Mouse (Mus musculus) ES-E14 (cell line): ENCODE measurements at regions not wholly inside any gene's neighbourhood (a gene's known extent, or its start where the extent isn't known, plus 50 kb on each side); places are given as distances from the start of the nearest gene placed in this dataset.

Experiments
- DNase-seq: peaks from one replicate; pipeline ENCODE4 v3.0.0-alpha.2; 2013; ENCODE audit warnings: low read depth, low spot score
- H3K27ac ChIP-seq: 2 replicates; pipeline ENCODE4 v1.5.1; 2012; ENCODE audit warnings: low read depth, mild to moderate bottlenecking, low read length, moderate library complexity, mixed read lengths; ENCODE audit not compliant: poor library complexity, insufficient read depth, severe bottlenecking
- H3K36me3 ChIP-seq: 2 replicates; pipeline ENCODE4 v1.6.1; 2012; ENCODE audit warnings: mild to moderate bottlenecking, low read length, moderate library complexity, mixed read lengths; ENCODE audit not compliant: control insufficient read depth, poor library complexity, insufficient read depth, severe bottlenecking
- H3K4me1 ChIP-seq, 2 experiments: fragments of 150-350 bp in 1 of 2; sonication (generic) in 1 of 2; 2 replicates each; pipeline ENCODE4 v1.6.1; 2012; ENCODE audit warnings: low read length in 2 of 2, mild to moderate bottlenecking in 1 of 2, mixed read lengths in 1 of 2; ENCODE audit not compliant: control insufficient read depth in 2 of 2, insufficient read depth in 2 of 2, poor library complexity in 1 of 2
- H3K4me3 ChIP-seq, 2 experiments: fragments of 150-350 bp in 1 of 2; sonication (generic) in 1 of 2; 2 replicates each; pipeline ENCODE4 v1.5.1; 2012; ENCODE audit warnings: low read length in 2 of 2, low read depth in 1 of 2, mild to moderate bottlenecking in 1 of 2, mixed read lengths in 1 of 2; ENCODE audit not compliant: insufficient read depth in 1 of 2, poor library complexity in 1 of 2, severe bottlenecking in 1 of 2
- H3K9ac ChIP-seq: 2 replicates; pipeline ENCODE4 v1.6.1; 2012; ENCODE audit warnings: low read depth, mild to moderate bottlenecking, low read length, mixed read lengths; ENCODE audit not compliant: poor library complexity, insufficient read depth, severe bottlenecking
- H3K9me3 ChIP-seq: fragments of 150-350 bp; sonication (generic); 2 replicates; pipeline ENCODE4 v1.6.1; 2012; ENCODE audit warnings: low read depth, mild to moderate bottlenecking, low read length; ENCODE audit not compliant: control insufficient read depth, insufficient read depth
- CHD2 ChIP-seq: IDR thresholded peaks from 2 replicates; pipeline ENCODE4 v1.6.1; 2014; ENCODE audit warnings: mild to moderate bottlenecking, low read depth, low read length, inconsistent platforms
- HCFC1 ChIP-seq: IDR thresholded peaks from 2 replicates; pipeline ENCODE4 v1.6.1; 2012; ENCODE audit warnings: low read length, inconsistent platforms, borderline replicate concordance; ENCODE audit not compliant: insufficient read depth
- MAFK ChIP-seq: IDR thresholded peaks from 2 replicates; pipeline ENCODE4 v1.6.1; 2014; ENCODE audit warnings: mild to moderate bottlenecking, low read depth, low read length, inconsistent platforms; ENCODE audit not compliant: insufficient read depth
- ZC3H11A ChIP-seq: IDR thresholded peaks from 2 replicates; pipeline ENCODE4 v1.6.1; 2012; ENCODE audit warnings: low read depth, mild to moderate bottlenecking, inconsistent platforms, low read length, borderline replicate concordance
- ZNF384 ChIP-seq: IDR thresholded peaks from 2 replicates; pipeline ENCODE4 v1.6.1; 2012; ENCODE audit warnings: low read depth, low read length, inconsistent platforms
- in situ Hi-C, 2 experiments: fragments of 600-800 bp; cut with MboI; formaldehyde crosslinking; loops; one replicate each; pipeline ENCODE4 v1.15.1; 2025; ENCODE audit warnings: low sequenced_read_pairs in 2 of 2, inconsistent platforms in 1 of 2; ENCODE audit not compliant: unreplicated experiment in 2 of 2

DNA sequence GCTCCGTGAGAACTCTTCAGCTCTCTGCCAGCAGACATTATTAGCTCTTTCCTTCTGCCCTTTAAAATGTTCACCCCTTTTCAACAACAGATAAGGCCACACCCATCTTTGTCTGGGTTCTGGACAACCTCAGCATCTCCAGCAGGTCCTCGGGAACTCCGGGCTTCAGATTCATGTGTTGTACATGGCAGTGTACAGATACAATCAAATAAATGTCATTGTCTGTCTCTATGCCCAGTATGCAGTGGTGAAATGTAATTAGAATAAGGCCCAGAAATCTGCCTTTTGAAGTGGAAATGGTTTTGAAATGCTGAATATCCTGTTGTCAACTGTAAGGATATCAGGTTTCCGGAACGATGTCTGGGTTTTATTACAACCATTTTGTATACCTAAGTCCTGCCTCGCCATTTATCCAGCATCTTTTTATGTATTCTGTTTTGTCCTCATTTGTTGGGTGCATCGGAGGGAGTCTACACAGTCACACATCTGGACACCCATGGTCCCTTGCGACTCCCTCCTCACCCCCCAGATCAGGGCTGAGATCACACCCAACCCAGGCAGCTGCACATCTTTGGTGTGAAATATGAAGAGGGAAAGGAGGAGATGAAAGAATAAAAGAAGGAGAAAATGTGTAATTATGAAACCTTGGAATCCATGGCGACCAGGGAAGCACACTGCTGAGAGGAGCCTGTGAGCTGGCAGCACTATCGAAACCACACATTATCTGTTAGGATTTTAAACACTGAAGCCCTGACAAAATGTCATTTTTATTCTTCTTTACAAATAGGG, 94.4 kb downstream of the Sox11 start:
- no peak for DNase-seq
- no peak overlapping the region for H3K27ac ChIP-seq
- H3K4me1 ChIP-seq = no peaks in the 10 kb centered on the region
- no peaks in the 10 kb centered on the region for H3K9me3 ChIP-seq
- no peak overlapping the region for H3K9ac ChIP-seq
- no peak overlapping the region for H3K4me3 ChIP-seq
- in situ Hi-C loops = no loop called here
- no peaks in the 10 kb centered on the region for H3K36me3 ChIP-seq
- no peak for TF ChIP-seq CHD2

DNA sequence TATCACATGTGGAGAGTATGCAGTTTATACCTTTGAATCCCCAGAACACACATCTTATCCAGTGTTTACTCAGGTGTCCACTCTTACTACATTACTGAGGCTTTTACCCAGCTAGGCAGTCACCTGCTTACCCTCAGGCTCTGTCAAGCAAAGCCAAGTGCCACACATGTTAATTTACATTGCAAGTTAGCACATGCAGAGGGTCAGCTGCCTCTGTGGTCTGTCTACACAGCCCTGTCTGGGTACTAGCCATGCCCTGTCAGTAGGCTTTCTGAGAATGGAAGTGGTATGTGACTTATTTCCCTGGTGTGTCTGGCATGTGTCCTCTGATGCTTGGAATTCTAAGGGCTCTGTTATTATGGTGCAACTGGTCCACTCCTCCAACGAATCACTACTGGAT, 106.6 kb downstream of the Sox11 start:
- no peaks in the 10 kb centered on the region for H3K36me3 ChIP-seq
- in situ Hi-C loops = no loop called here
- no peak overlapping the region for H3K9ac ChIP-seq
- no peak for DNase-seq
- H3K4me3 ChIP-seq = no peak overlapping the region
- H3K4me1 ChIP-seq = no peaks in the 10 kb centered on the region
- H3K9me3 ChIP-seq = no peaks in the 10 kb centered on the region
- H3K27ac ChIP-seq = no peak overlapping the region
- TF ChIP-seq ZNF384 = no peak
- TF ChIP-seq ZC3H11A = no peak
- TF ChIP-seq HCFC1 = no peak
- TF ChIP-seq CHD2 = no peak
- TF ChIP-seq MAFK = no peak

DNA sequence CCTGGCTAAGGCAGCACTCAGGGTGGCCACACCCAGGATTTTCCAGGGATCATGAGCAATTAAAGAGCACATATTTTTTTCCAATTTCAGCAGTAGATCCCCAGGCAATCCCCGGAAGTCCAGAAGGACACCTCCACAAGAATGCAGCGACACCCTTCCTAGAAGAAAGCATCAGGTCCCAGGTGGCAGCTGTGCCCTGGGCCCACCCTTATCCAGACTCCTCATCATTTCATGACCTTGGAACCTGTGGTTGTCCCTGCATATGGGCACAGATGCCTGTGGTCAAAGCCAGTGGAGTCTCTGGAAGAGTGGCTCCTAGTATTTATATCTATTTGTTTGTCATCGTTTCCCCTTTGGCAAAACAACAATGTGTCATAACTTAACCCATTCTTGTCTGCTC, 120.8 kb downstream of the Sox11 start:
- H3K9me3 ChIP-seq = no peaks in the 10 kb centered on the region
- H3K36me3 ChIP-seq = no peaks in the 10 kb centered on the region
- in situ Hi-C loops = no loop called here
- no peak for TF ChIP-seq CHD2
- TF ChIP-seq HCFC1 = no peak
- TF ChIP-seq MAFK = no peak
- TF ChIP-seq ZC3H11A = no peak
- no peak for TF ChIP-seq ZNF384
- no peak overlapping the region for H3K4me3 ChIP-seq
- no peaks in the 10 kb centered on the region for H3K4me1 ChIP-seq
- H3K9ac ChIP-seq = no peak overlapping the region
- DNase-seq = no peak
- H3K27ac ChIP-seq = no peak overlapping the region

DNA sequence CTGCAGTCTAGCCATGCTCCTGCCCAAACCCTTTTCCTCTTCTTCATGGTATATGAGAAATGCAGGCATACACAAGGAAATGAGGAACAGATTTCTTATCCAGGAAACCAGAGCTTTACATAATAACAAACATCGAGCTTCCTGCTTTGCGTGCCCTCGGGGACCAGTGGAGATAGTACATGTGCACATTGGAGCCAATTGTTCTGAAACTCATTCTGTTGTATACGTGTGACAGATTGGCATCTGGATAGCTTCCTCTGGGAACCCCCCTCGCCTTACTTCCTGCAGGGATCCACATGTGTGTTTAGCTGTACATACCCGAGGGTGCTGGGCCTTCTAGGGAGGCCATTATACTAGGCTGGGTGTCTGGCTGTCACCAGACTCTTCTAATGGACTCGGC, 141.2 kb downstream of the Sox11 start:
- no peak for TF ChIP-seq HCFC1
- TF ChIP-seq ZNF384 = no peak
- no peak for TF ChIP-seq ZC3H11A
- no peak for TF ChIP-seq CHD2
- TF ChIP-seq MAFK = no peak

DNA sequence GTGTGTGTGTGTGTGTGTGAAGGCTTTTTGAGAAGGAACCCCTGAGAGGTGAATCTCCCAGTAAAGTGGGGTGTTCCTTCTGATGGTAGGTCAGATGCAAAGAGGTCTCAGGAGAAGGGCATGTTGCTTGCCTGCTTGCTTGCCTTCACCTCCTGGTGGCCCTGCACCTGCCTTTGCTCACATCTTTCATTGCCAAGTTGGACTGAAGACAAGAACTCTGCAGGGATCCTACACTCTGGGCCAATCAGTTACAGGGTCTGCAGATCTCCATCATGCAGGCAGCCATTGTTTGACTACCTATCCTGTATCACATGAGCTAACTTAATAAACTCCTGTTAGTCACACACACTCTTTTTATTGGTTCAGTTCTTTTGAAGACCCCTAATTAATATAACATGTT, 148.4 kb downstream of the Sox11 start:
- H3K4me3 ChIP-seq = no peak overlapping the region
- TF ChIP-seq MAFK (no peak), HCFC1 (no peak), ZC3H11A (no peak), ZNF384 (no peak), CHD2 (no peak)
- H3K36me3 ChIP-seq = no peaks in the 10 kb centered on the region
- H3K4me1 ChIP-seq = no peaks in the 10 kb centered on the region
- in situ Hi-C loops = no loop called here
- no peak for DNase-seq
- no peak overlapping the region for H3K27ac ChIP-seq
- no peaks in the 10 kb centered on the region for H3K9me3 ChIP-seq
- H3K9ac ChIP-seq = no peak overlapping the region

More for the DNA sequence above, 141.2 kb downstream of the Sox11 start:
- Histone ChIP-seq H3K4me1 (no peaks in the 10 kb centered on the region), H3K36me3 (no peaks in the 10 kb centered on the region), H3K9ac (no peak overlapping the region), H3K9me3 (no peaks in the 10 kb centered on the region), H3K27ac (no peak overlapping the region), H3K4me3 (no peak overlapping the region)
- in situ Hi-C loops = no loop called here
- DNase-seq = no peak
